Mouse (Mus musculus) kidney, adult 2 months (tissue): ENCODE measurements at regions not wholly inside any gene's neighbourhood (a gene's known extent, or its start where the extent isn't known, plus 50 kb on each side); places are given as distances from the start of the nearest gene placed in this dataset.

Experiments used
- CTCF ChIP-seq: fragments of 200-500 bp; conservative IDR thresholded peaks from 2 replicates; pipeline ENCODE4 v1.5.1; 2011; ENCODE audit warnings: low read depth, mild to moderate bottlenecking, control low read depth, low read length, moderate library complexity, mixed read lengths; ENCODE audit not compliant: insufficient read depth, insufficient read length
- POLR2A ChIP-seq: fragments of 200-500 bp; IDR thresholded peaks from one replicate; pipeline ENCODE4 v1.6.1; 2011; ENCODE audit warnings: low read depth, low read length, control low read depth

DNA sequence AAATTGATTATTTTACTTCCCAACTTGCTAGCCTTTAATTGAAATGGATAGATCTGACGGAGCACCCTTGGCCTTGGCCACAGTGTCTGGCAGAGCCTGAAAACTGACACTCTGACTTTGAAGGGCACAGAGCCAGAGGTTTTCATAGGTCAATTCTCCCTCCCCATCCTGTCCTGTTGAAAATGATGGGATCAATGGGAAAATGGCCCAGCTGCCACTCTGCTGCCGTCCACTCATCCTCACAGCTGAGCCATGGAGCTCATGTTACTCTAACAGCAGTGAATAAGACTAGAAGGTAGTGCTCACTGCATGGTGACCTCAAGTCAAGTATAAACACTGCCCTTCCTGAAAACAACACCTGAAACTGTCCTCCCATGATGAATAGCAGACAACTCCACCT is 122.0 kb upstream of the Cdh11 start:
- no peak for TF ChIP-seq CTCF
- no peak for TF ChIP-seq POLR2A
